Mouse (Mus musculus): ENCODE results near the gene Atp5b. TPM values are rescaled to one million over a fixed set of nuclear protein-coding genes. Genes with fewer than 3 reads are reported as not detected.
"Not testable (repeated sequence)": the region's sequence is repeated elsewhere in the genome, so short reads cannot be mapped to it uniquely, and the experiment has no call there.

Gene Atp5b
- polyA plus RNA-seq, 1 experiment from 2014 or later, result 2,017 TPM

DNA sequence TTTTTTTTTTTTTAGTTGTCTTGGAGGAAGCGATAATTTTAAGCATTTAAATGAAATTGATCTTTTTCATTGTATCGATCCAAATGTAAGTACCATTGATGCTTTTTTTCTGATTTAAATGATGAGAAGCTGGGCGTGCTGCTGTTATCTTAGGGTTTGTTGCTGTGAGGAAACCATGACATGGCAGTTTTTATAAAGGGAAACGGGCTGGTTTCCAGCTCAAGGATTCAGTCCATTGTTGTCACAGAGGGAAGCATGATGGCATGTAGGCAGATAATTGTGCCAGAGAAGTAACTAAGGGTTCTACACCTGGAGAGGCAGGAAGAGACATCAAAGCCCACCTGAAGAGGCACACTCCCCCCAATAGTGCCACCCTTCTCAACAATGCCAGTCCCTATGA, 13.9 kb upstream of the Atp5b start:
- DNase-seq (ENCODE audit: low spot score), result no peak

DNA sequence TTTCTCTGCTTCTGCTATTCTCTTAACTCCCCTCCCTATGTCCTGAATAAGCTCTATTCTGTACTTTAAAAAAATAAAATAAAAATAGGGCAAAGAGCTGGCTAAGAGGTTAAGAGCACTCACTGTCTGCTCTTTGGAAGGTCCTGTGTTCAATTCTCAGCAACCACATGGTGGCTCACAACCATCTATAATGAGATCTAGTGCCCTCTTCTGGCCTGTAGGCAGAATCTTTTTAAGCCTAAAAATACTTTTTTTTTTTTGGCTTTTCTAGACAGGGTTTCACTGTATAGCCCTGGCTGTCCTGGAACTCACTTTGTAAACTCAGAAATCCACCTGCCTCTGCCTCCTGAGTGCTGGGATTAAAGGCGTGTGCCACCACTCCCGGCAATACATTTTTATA, 12.6 kb upstream of the Atp5b start:
- DNase-seq (ENCODE audit: low spot score), result not testable (repeated sequence)

DNA sequence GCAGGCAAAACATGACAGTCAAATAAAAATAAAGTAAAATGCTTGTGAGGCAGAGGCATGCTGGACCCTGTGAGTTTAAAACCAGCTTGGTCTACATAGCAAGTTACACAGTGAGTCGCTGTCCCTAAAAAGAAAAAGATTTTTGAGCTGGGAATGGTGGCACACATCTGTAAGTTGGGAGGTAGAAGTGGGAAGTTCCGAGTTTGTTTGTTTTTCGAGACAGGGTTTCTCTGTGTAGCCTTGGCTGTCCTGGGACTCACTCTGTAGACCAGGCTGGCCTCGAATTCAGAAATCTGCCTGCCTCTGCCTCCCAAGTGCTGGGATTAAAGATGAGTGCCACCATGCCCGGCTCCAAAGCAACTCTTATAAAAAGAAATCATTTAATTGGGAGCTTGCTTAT, 4.8 kb upstream of the Atp5b start:
- DNase-seq (ENCODE audit: low spot score), result not testable (repeated sequence)

DNA sequence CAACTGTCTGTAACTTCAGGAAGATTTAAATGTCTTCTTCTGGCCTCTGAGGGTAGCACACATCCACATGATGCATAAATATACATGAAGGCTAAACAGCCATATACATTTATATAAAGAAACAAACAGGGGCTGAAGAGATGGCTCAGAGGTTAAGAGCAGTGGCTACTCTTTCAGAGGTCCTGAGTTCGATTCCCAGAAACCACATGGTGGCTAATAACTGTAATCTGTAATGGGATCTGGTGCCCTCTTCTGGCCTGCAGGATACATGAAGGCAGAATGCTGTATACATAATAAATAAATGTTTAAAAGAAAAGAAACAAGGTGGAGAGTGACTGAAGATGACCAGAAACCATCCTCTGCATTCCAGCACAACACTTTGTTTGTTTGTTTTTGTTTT, 2.6 kb upstream of the Atp5b start:
- no peak for DNase-seq (ENCODE audit: low spot score)

DNA sequence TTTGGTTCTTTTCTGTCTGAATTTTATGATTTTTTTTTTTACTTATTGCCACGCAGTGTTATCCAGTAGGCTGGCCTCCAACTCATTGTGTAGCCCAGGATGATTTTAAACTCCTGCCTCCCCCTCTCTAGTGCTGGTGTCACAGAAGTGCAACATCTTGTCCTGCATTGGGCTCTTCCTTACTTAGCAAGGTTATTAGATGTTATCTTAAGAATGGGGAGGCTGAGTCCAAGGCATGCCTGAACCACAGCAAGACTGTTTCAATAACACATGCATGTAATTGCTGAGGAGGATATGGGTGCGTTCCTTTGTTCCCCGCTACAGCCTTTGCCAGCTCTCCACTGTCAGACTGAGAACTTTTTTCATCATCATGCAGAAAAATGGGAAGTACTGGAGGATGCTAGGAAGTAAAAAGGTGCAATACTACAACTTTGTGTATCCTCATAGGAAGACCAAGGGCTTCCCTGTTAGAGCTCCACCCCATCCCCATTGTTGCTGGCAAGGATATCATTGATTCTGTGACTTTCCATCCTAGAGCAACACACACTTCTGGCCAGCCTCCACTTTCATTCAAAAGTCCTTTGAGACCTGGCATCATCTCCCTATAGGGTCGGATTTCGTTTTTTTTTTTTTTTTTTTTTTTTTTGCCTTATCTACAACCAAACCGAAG, 1.1 kb upstream of the Atp5b start:
- no peak for DNase-seq (ENCODE audit: low spot score)

DNA sequence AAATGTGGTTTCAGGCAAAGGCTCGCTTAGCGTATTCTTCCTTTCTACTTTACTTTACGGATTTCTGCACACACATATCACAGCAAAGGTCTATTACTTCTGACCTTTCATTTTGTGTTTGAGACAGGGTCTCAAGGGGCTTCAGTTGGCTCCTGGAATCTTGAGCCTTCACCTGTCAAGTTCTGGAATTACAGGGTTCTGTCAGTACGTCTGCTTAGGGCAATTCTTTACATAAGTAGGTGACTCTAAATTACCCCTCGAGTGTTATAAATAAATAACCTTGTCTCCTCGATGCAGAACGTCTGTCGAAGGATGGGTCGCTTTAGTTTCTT, 630 bp upstream of the Atp5b start:
- DNase-seq (ENCODE audit: low spot score), result no peak

DNA sequence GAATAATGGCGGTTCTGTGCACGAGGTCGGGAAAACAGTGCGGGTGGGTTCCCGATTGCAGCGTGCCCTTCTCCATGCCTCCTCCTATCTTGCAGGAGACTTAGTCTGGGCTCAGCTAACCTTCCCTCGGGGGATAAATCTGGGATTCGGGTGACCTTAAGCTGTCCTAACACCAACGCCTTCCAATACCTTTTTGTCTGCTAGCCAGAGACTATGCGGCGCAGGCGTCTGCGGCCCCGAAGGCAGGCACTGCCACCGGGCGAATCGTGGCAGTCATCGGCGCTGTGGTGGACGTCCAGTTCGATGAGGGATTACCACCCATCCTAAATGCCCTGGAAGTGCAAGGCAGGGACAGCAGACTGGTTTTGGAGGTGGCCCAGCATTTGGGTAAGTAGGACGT, 615 bp downstream of the Atp5b start:
- DNase-seq (ENCODE audit: low spot score), result no peak

DNA sequence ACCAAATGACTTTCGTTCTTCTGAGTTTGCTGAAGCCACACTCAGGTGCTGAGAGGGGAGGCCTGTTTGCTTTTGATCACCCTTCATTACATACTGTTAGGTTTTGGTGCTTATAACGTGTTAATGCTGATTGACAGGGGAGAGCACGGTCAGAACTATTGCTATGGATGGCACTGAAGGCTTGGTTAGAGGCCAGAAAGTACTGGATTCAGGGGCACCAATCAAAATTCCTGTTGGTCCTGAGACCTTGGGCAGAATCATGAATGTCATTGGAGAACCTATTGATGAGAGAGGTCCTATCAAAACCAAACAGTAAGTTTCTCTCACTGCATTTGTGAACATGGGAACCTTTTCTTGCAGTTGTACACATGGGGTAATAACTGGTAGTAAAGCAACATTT, 1.1 kb downstream of the Atp5b start:
- DNase-seq (ENCODE audit: low spot score), result no peak

DNA sequence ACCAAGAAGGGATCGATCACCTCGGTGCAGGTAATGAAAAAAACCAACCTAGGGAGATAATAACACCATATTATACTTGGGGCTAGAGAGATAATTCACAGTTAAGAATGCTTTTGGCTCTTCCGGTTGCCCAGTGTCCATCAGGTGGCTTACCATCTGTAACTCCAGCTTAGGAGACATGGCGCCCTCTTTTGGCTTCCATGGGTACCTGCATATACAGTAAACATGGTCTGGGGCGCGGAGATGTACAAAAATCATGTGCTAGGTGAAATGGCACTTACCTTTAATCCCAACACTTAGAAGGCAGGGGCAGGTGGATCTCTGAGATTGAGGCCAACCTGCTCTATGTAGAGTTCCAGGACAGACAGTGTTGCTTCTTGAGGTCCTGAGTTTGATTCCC, 3.3 kb downstream of the Atp5b start:
- peak; percentile 58 for DNase-seq (ENCODE audit: low spot score)

DNA sequence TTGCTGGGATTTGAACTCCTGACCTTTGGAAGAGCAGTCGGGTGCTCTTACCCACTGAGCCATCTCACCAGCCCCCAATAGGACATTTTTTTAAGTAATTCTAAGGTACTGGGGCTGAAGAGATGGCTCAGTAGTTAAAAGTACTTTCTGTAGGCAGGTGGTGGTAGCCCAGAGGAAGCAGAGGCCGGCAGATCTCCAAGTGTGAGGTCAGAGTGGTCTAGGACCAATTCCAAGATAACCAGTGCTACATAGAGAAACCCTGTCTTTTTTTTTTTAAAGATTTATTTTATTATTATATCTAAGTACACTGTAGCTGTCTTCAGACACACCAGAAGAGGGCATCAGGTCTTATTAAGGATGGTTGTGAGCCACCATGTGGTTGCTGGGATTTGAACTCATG, 4.1 kb downstream of the Atp5b start:
- DNase-seq (ENCODE audit: low spot score), result not testable (repeated sequence)

DNA sequence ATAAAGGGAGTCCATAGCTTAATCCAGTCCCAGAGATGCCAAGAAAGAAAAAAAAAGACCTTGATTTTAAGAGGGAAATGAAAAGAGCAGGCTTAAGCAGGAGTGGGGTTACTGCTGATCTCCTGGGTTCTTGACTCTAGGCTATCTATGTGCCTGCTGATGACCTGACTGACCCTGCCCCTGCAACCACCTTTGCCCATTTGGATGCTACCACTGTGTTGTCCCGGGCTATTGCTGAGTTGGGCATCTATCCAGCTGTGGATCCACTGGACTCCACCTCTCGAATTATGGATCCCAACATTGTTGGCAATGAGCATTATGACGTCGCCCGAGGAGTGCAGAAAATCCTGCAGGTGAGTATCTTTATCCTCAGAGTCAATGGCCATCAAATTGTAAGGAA, 5.1 kb downstream of the Atp5b start:
- DNase-seq (ENCODE audit: low spot score), result no peak

DNA sequence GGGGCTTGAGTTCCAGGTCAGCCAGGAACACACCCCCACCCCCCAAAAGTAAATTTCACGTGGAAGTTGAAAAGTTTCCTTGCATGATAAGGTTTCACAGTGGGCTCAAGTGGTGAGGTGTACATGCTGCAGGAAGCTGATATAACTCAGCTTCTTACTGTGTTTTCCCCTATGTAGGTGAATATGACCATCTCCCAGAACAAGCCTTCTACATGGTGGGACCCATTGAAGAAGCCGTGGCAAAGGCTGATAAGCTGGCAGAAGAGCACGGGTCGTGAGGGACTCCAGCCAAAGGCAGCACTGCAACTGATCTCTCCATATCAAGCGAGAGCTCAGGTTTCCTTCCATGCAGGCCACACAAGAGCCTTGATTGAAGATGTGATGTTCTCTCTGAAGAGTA, 6.8 kb downstream of the Atp5b start:
- DNase-seq (ENCODE audit: low spot score), result no peak

DNA sequence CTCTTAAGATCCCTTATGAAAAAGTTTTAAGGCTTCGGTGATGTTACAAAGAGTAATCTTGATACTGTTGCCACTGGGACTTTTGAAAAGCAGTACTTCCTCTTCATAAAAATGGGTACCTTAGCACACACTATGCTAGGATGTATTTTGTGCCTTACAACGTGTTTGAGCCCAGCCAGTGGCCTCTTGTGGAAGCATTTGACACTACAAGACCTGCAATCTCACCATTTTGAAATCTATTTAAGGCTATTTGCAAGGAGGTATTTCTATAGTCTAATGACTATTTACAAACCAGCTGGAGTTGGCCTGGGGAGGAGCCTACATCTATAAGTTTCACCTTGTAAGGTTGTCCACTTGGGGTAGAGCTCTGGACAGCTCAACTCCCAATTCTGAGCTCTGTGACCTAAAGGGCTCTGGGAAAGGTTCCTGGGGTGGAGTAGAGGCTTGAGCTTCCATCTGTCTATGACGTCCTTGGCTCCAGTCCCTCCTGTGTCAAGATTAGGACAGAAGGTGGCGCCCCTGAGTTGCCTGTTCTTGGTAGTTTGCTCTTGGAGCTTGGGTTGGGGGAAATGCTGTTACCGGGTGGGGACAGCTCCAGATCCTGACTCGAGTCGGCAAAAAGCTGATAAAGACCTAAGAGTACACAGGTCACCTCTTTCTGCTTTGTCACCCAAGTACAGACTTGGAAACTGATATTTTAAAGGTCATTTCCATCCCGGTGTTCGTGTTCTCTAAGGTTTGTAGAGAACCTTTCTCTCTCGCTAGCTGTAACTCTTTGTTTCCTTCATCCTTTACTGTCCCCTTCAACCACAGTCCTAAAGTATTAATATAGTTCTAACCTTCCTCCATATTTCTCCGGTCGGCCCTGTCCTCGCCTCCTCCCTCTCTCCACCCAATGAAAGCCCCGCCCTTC, 7.8 kb downstream of the Atp5b start:
- peak; percentile 94 for DNase-seq (ENCODE audit: low spot score)

DNA sequence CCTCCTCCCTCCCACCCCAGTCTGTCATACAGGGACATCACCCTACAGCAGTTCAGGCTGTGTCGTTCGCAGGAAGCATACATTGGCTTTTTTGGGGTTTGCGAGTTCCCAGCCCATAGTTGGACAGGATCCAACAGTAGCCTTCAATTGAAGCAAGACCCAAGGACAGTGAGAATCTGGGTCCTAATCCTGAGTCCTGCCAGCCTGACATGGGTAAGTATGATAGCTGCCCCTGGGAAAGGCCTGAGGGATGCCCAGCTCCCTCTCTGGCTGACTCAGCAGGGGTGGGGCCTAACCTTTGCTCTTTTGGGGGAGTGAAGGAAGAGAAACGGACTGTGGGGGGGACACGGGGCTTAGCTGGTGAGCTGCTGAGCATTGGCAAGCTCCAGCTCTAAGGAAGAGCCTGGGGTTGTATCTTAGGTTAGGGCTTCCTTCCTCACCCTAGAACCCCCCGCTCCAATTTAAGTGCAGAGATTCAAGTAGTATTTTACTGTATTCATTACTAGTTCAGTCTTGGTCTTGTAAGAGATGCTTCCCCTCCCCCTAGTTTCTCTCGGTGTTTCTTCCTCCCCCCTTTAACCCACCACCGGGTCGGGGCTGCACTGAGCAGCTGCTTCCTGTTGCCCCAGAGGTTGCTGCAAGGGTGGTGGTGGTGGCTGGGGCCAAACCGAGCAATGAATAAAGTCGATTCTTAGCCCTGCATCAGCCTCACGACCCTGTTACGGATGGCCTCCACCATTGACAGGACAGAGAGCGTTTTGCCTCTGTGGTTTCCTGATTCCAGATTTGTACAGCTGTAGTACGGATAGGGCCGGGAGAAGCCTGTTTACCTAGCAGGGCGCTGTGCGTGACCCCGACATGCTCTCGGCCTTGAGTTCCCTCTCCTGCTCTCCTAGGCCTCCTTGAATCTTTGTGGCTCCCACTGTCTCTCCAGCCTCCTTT, 8.8 kb downstream of the Atp5b start, which contains the start of gene Baz2a:
Gene Baz2a (plus strand): TSS at position 14 of the 942 bp plus-strand sequence.
- DNase-seq (ENCODE audit: low spot score), result peak; percentile 88

DNA sequence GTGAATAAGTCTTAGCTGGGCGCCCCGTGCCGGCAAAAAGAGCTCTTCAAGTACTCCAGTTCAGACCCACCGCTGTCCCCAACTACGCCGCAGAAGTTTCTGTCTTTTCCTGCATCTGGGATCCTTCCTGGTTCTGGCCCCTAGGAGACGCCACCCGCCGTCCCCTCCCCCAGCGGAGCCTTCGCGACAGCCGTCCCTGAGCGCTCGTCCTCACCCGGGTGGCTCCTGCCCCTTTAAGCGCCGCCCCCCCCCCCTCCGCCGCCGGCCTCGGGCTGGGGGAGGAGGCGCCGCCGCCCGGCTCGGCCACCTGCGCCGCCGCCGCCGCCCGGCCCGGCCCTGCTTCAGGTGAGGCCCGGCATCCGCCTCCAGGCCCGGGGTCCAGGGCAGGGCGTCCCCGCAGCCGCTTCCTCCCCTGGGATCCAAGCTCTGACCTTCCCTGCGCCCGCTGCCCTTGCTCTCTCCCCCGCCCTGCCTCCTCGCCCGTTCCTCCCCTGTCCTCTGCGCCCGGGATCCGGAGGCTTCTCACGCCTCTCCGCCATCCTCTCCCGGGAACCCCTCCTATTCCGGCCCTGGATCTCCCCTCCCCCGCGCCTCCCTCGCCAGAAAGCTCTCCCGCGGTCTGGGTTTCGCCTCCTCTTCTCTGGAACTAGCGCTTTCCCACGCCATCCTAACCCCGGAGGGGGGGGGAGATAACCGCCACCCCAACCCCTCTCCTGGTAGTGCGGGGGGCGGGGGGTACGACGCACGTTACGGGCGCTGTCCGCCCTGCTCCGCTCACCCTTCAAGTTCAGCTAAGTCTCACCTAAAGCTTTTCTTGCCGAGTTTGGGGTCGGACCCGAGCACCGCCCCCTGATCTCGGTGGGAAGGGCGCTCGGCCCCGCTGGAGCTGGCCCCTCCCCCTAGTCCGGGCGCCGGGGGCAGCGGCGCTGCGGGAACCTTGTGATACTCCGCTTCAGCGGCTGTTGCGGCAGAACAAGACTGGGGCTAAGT, 9.7 kb downstream of the Atp5b start:
- DNase-seq (ENCODE audit: low spot score), result peak; percentile 78

DNA sequence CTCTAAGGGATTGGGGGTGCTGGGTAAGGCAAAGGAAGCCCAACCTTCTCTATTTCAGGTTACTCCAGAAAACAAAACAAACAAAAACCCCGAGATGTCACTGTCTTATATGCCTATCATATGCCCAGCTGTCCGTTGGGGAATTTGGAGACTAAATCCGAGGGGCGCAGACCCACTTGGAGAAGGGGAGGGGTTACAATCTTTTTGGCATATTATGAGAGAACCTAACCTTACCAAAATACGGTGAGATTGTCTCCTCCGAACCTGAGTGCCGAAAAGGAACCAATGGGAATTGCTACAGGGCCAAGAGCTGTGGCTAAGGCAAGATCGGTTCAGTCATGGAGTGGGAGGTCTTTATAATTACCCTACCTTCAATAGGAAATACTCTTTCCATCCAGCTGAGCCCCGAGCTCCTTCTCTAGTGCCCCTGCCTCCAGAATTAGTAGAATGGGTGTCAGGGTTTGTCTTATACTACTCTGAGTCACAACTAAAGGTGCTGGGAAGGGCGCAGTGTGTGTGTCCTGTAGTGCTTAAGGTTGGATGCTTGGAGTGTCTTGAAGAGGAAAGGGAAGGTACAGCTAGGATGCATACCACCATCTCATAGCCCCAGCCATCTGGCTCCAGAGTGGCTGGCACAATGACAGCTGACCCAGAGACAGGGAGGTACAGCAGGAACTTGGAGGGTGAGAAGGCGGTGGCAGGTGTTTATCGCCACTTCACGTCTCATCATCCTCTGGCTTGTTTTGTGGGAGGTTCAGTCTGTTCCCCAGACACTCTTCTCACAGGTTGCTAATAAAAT, 10.6 kb downstream of the Atp5b start:
- peak; percentile 45 for DNase-seq (ENCODE audit: low spot score)

DNA sequence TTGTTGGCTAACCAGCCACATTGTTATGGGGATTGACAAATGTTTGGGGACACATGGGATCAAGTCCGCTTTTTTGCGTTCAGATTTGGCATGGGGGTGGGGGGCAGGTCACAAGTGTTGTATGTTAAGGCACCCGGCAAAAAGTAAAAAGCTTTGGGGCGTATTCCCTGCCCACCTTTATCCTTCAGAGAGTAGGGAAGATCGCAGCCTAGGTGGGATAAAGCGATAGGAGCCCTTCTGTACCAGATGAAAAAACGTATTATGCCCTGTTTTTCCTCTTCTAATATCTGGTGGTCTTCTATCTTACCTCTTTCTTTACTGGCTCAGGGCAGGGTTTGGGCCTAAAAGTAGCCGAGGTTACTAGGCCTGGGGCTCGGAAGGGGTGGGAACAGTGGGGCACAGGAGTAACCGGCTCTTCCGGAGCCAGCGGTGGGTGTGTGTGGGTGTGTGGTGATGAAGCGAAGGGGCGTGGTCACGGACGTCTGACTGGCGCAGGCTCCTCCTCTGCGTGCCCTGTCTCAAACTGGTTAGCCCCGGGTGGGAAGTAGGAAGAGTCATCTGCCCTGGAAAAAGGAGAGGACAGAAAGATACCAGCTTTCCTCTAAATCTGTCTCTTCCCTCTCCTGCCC, 11.4 kb downstream of the Atp5b start:
- peak; percentile 93 for DNase-seq (ENCODE audit: low spot score)

DNA sequence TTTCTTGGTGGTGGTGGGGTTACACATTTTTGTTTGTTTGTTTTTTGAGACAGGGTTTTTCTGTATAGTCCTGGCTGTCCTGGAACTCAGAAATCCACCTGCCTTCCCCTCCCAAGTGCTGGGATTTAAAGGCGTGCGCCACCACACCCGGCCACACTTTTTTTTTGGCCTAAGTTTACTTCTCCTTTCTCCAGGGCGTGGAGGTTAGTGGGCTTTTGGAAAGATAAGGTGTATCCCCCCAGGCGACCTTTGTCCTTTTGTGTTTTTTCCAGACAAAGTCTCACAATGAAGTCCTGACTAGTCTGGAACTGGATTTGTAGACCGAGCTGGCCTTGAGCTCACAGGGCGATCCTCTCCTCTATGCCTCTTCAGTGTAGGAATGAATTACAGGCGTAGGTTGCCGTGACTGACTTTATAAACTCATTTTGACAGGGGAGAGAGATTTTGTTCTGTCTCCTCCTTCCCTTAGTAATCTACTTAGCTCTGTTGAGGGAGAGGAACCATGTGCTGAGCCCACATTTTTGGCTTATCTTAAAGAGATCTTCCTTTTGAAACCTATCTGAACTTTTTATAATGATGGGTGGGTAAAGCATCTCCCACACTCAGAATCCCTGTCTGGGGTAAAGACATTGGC, 12.0 kb downstream of the Atp5b start:
- no peak for DNase-seq (ENCODE audit: low spot score)

DNA sequence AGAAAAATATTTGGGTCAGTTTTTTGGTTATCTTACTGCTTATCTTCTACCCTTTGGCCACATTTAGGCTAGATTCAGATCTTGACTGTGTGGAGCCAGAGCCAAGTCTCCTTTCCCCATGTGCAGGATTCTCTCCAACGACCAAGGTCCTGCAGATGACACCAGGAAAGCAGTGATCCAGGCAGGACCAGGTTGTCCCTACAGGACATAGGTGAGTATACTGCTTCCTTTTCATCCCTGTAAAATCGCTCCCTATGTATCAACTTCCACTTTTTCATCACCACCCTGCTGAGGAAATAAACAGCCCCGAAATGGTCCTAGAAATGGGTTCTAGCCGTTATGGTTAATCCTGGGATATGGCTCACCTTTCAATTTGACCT, 13.2 kb downstream of the Atp5b start:
- DNase-seq (ENCODE audit: low spot score), result no peak
